Mouse (Mus musculus) cortical plate, adult 2 months (tissue): Measurements from ENCODE around the gene Cd209g.

Experiments
- CTCF ChIP-seq: fragments of 200-500 bp; IDR thresholded peaks from 2 replicates; pipeline ENCODE4 v1.5.1; 2011; ENCODE audit warnings: mild to moderate bottlenecking, control low read depth, low read length; ENCODE audit not compliant: insufficient read depth; ENCODE audit errors: extremely low read depth
- POLR2A ChIP-seq: fragments of 200-500 bp; IDR thresholded peaks from 2 replicates; pipeline ENCODE4 v1.6.1; 2011; ENCODE audit warnings: mild to moderate bottlenecking, low read length, control low read depth; ENCODE audit not compliant: insufficient read depth; ENCODE audit errors: extremely low read depth

- TF ChIP-seq CTCF (no peak), POLR2A (no peak)
Measured at GRCm38 (mm10) chr8:4166881-4167525, 33.1 kb downstream of the Cd209g start.
